Comparison of ENCODE assay signal across 7 mouse cellular contexts in the genomic region with DNA sequence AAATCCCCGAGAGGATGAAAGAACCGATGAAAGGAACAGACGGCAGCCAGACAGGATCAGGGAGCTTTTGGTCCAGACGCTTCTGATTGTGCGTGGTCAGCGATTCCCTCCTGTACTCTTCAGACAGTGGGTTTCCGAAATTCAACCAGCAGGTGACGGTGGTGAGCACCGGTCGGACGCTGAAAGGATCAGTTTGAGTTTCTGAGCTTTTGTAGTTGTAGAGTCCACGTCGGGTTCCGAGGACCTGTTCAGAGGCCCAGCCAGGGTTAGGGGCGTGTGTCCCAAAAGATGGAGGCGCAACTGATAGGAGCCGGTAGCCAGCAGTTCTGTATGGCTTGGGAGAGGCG. TPM values are rescaled to one million over a fixed set of nuclear protein-coding genes. Genes with fewer than 3 reads are reported as not detected.
DNase-seq lines count a peak whose midpoint lies in the region; ATAC-seq and TF ChIP-seq lines count a peak whose summit lies in the region.

No protein-coding gene starts in this region.

- WGBS in kidney, postnatal 0 days: under 1% methylated on average over 18 of the region's 18 CpGs
- 0% methylated on average over 18 of the region's 18 CpGs for WGBS in lung, postnatal 0 days

- H3K27me3 ChIP-seq in kidney, postnatal 0 days (ENCODE audit: insufficient read depth, low read length): no peaks in the 10 kb centered on the region
- no peaks in the 10 kb centered on the region for H3K27me3 ChIP-seq in lung, postnatal 0 days (replicated peaks; ENCODE audit: insufficient read depth, low read length)

- H3K9me3 ChIP-seq in kidney, postnatal 0 days (replicated peaks; ENCODE audit: low read length): no peaks in the 10 kb centered on the region
- H3K9me3 ChIP-seq in lung, postnatal 0 days (ENCODE audit: low read length): no peaks in the 10 kb centered on the region

- peak overlapping the region; percentile 59 for H3K9ac ChIP-seq in kidney, postnatal 0 days (ENCODE audit: low read depth, low read length)
- peak overlapping the region; percentile 51 for H3K9ac ChIP-seq in lung, postnatal 0 days (replicated peaks; ENCODE audit: low read depth)

- peaks cover 27% of the 10 kb centered on the region for H3K4me1 ChIP-seq in kidney, postnatal 0 days (replicated peaks; ENCODE audit: insufficient read depth, low read length)
- H3K4me1 ChIP-seq in lung, postnatal 0 days (ENCODE audit: insufficient read depth, low read depth, low read length): peaks cover 18% of the 10 kb centered on the region

- no peaks in the 10 kb centered on the region for H3K36me3 ChIP-seq in kidney, postnatal 0 days (ENCODE audit: insufficient read depth, low read length)
- H3K36me3 ChIP-seq in lung, postnatal 0 days (ENCODE audit: insufficient read depth, low read length): no peaks in the 10 kb centered on the region

- ATAC-seq in CD4-positive, CD25-positive, alpha-beta regulatory T cell, adult 4 months: peak; percentile 49
- ATAC-seq in kidney, postnatal 0 days (replicated peaks; ENCODE audit: low FRiP score, low read depth): peak; percentile 38; the same call in 1 of the 2 replicates
- peak; percentile 54 for ATAC-seq in lung, postnatal 0 days

- peak; percentile 82 for TF ChIP-seq CTCF in kidney, postnatal 0 days (IDR thresholded peaks at IDR 0.05; ENCODE audit: low read depth)
- peak; percentile 91 for TF ChIP-seq CTCF in lung, postnatal 0 days (IDR thresholded peaks at IDR 0.05)

- no peak for TF ChIP-seq EP300 in lung, postnatal 0 days (IDR thresholded peaks at IDR 0.05)

- H3K4me2 ChIP-seq in kidney, postnatal 0 days (ENCODE audit: low read length): peak overlapping the region; percentile 82
- H3K4me2 ChIP-seq in lung, postnatal 0 days (replicated peaks; ENCODE audit: low read depth, low read length): peak overlapping the region; percentile 75

- peak overlapping the region; percentile 91 for H3K27ac ChIP-seq in kidney, postnatal 0 days
- peak overlapping the region; percentile 94 for H3K27ac ChIP-seq in lung, postnatal 0 days (ENCODE audit: low read length)

- H3K4me3 ChIP-seq in kidney, postnatal 0 days (replicated peaks; ENCODE audit: low read depth, low read length): peak overlapping the region; percentile 46
- peak overlapping the region; percentile 56 for H3K4me3 ChIP-seq in lung, postnatal 0 days (ENCODE audit: low read depth, low read length)

- peak; percentile 76 for DNase-seq in B cell, adult 2 months
- peak; percentile 48 for DNase-seq in cerebellum, adult 8-10 months
- DNase-seq in forelimb bud, embryonic 11.5 days (ENCODE audit: low read depth, low spot score): peak; percentile 79
- peak; percentile 92 for DNase-seq in kidney, postnatal 0 days (ENCODE audit: low spot score)
- peak; percentile 92 for DNase-seq in lung, postnatal 0 days (ENCODE audit: low spot score)
- DNase-seq in retina, postnatal 7 days (ENCODE audit: low read depth, low spot score): peak; percentile 53

RNA-seq across cellular contexts. Expression of gene Kctd11, which starts 0.7 kb away (rescaled TPM):
- 1 to 10 TPM in 1 of 2 experiments, not detected in 1; 1.1 TPM for polyA plus RNA-seq in CD4-positive, CD25-positive, alpha-beta regulatory T cell, adult 4 months (2017; shearing (Covaris generic))
- 7.7 and 7.8 TPM in 2 replicates for polyA plus RNA-seq in kidney, postnatal 0 days (2015; fragmentation: Nextera tagmentation; extraction: Ambion mirVana)
- 10.1 and 11.4 TPM in 2 replicates for polyA plus RNA-seq in lung, postnatal 0 days (2015; fragmentation: Nextera tagmentation; extraction: Ambion mirVana)

RNA-seq across cellular contexts. Expression of gene Tmem95, which starts 2.7 kb away (rescaled TPM):
- polyA plus RNA-seq in CD4-positive, CD25-positive, alpha-beta regulatory T cell, adult 4 months (2017; shearing (Covaris generic)): not detected
- polyA plus RNA-seq in kidney, postnatal 0 days (2015; fragmentation: Nextera tagmentation; extraction: Ambion mirVana): not detected in 2 replicates
- polyA plus RNA-seq in lung, postnatal 0 days (2015; fragmentation: Nextera tagmentation; extraction: Ambion mirVana): not detected in 2 replicates

RNA-seq across cellular contexts. Expression of gene Acap1, which starts 14.9 kb away (rescaled TPM):
- polyA plus RNA-seq in CD4-positive, CD25-positive, alpha-beta regulatory T cell, adult 4 months (2017; shearing (Covaris generic)): 100 to 1,000 TPM; 256 to 383 TPM
- 0.33 and 0.48 TPM in 2 replicates for polyA plus RNA-seq in kidney, postnatal 0 days (2015; fragmentation: Nextera tagmentation; extraction: Ambion mirVana)
- 1.5 and 1.7 TPM in 2 replicates for polyA plus RNA-seq in lung, postnatal 0 days (2015; fragmentation: Nextera tagmentation; extraction: Ambion mirVana)

RNA-seq across cellular contexts. Expression of gene 2810408A11Rik, which starts 20.3 kb away (rescaled TPM):
- polyA plus RNA-seq in CD4-positive, CD25-positive, alpha-beta regulatory T cell, adult 4 months (2017; shearing (Covaris generic)): 1 to 10 TPM; 1.6 to 2.0 TPM
- polyA plus RNA-seq in kidney, postnatal 0 days (2015; fragmentation: Nextera tagmentation; extraction: Ambion mirVana): 12.5 and 13.0 TPM in 2 replicates
- polyA plus RNA-seq in lung, postnatal 0 days (2015; fragmentation: Nextera tagmentation; extraction: Ambion mirVana): 6.4 and 7.0 TPM in 2 replicates

RNA-seq across cellular contexts. Expression of gene Neurl4, which starts 20.4 kb away (rescaled TPM):
- 1 to 10 TPM; 8.3 to 9.1 TPM for polyA plus RNA-seq in CD4-positive, CD25-positive, alpha-beta regulatory T cell, adult 4 months (2017; shearing (Covaris generic))
- 9.7 and 12.7 TPM in 2 replicates for polyA plus RNA-seq in kidney, postnatal 0 days (2015; fragmentation: Nextera tagmentation; extraction: Ambion mirVana)
- polyA plus RNA-seq in lung, postnatal 0 days (2015; fragmentation: Nextera tagmentation; extraction: Ambion mirVana): 3.8 and 3.9 TPM in 2 replicates

Comparison
In these comparisons a context has a peak if more than half of its experiments do, and no peak if none do; other contexts are left out.
1. Peak in every context shown above with its lines: DNase-seq, ATAC-seq, H3K4me3 ChIP-seq and H3K27ac ChIP-seq.
2. RNA of gene Acap1, which starts 14.9 kb away (polyA plus RNA-seq): 256 to 383 TPM in CD4-positive, CD25-positive, alpha-beta regulatory T cell, adult 4 months; 1.5 to 1.7 TPM in lung, postnatal 0 days and 0.33 to 0.48 TPM in kidney, postnatal 0 days; every median in the first group is over 10 times any median in the second.